Mouse (Mus musculus) midbrain, postnatal 0 days (tissue): ENCODE data around the gene Smg6. TPM values are rescaled to one million over a fixed set of nuclear protein-coding genes. Genes with fewer than 3 reads are reported as not detected.

Experiments
- ATAC-seq: fragments of 200-750 bp; cut with Nextera tagmentation; 2 replicates; pipeline ENCODE4 v1.8.0; 2017; ENCODE audit warnings: moderate number of reproducible peaks, mild to moderate bottlenecking, moderate TSS enrichment, moderate library complexity; ENCODE audit not compliant: low FRiP score
- DNase-seq: peaks from one replicate; pipeline ENCODE4 v3.0.0-alpha.2; 2015; ENCODE audit warnings: low spot score
- H3K27ac ChIP-seq: fragments of 300-500 bp; sonication (generic); 2 replicates; pipeline ENCODE4 v1.5.1; 2014; ENCODE audit warnings: low read depth, mild to moderate bottlenecking, low read length, mixed read lengths
- H3K27me3 ChIP-seq: fragments of 300-500 bp; sonication (generic); 2 replicates; pipeline ENCODE4 v1.6.1; 2014; ENCODE audit warnings: low read length, control low read depth, mixed read lengths; ENCODE audit not compliant: insufficient read depth
- H3K36me3 ChIP-seq: fragments of 300-500 bp; sonication (generic); 2 replicates; pipeline ENCODE4 v1.6.1; 2014; ENCODE audit warnings: low read length, control low read depth, mixed read lengths; ENCODE audit not compliant: insufficient read depth
- H3K4me1 ChIP-seq: fragments of 300-500 bp; sonication (generic); 2 replicates; pipeline ENCODE4 v1.6.1; 2014; ENCODE audit warnings: mild to moderate bottlenecking, control low read depth, antibody characterized with exemption, low read length, mixed read lengths; ENCODE audit not compliant: insufficient read depth
- H3K4me2 ChIP-seq: fragments of 300-500 bp; sonication (generic); 2 replicates; pipeline ENCODE4 v1.6.1; 2014; ENCODE audit warnings: low read depth, mild to moderate bottlenecking, low read length, mixed read lengths; ENCODE audit not compliant: poor library complexity, severe bottlenecking
- H3K4me3 ChIP-seq: fragments of 300-500 bp; sonication (generic); 2 replicates; pipeline ENCODE4 v1.5.1; 2014; ENCODE audit warnings: low read depth, mild to moderate bottlenecking, low read length, moderate library complexity
- H3K9ac ChIP-seq: fragments of 300-500 bp; sonication (generic); replicated peaks from 2 replicates; pipeline ENCODE4 v1.6.1; 2014; ENCODE audit warnings: mild to moderate bottlenecking, low read length, moderate library complexity, mixed read lengths; ENCODE audit not compliant: poor library complexity, severe bottlenecking
- H3K9me3 ChIP-seq: fragments of 300-500 bp; sonication (generic); 2 replicates; pipeline ENCODE4 v1.6.1; 2016; ENCODE audit warnings: low read length, control low read depth
- CTCF ChIP-seq: IDR thresholded peaks from 2 replicates; pipeline ENCODE4 v1.5.1; 2016; ENCODE audit warnings: antibody characterized with exemption, mild to moderate bottlenecking
- WGBS: fragments of 180-500 bp; shearing (Covaris S2); extraction: QIAGEN DNeasy Blood & Tissue Kit; methylation state at CpG from one replicate; pipeline ENCODE4 v1.1.7; 2014; 5-methylcytosine and 5-hydroxymethylcytosine counted together
- polyA plus RNA-seq: library from polyadenylated mRNA; unstranded; fragments of >200 nt; fragmentation: Nextera tagmentation; extraction: Ambion mirVana; gene quantifications from 2 replicates; pipeline ENCODE4 v1.2.1, GENCODE M21; 2015
- total RNA-seq: library from RNA; depleted of rRNA; stranded (reverse); fragments of >200 nt; gene quantifications from 2 replicates; pipeline ENCODE4 v1.2.3, GENCODE M21; 2014

The Smg6 gene
- total and polyA plus RNA-seq, 2 experiments from 2014 or later, result 11.9 to 27.7 TPM

DNA sequence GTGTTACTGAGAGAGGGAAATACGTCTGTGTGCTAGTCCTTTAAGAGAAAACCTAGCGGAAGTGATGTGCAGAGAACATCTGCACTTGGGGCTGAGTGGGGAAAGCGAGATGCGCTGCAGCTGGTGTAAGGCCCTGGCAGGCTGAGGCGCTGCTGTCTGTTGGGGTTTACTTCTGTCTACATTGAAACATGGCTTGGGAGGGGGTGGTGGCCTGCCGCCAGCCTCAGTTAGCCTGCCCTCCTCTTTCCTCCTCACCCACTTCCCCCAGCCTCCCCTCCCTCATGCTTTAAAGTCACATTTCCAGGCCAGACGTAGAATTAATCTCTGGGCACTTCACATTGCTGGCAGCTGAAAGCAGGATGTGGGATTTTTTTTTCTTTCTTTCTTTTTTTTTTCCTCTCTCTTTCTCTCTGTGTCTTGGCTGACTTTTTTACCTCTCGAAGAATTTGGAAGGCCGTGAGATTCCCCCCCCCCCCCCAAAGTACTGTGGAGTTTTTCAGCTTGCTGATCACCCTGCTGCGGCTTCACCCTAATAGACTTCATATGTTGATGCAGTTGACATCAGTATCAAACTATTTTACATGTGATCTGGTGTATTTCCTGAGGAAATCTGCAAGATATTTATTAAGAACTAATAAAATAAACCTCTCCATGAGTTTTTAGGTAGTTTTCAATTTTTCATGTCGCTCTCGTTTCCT lies 87.5 kb downstream of the Smg6 start:
- no peaks in the 10 kb centered on the region for H3K9me3 ChIP-seq
- TF ChIP-seq CTCF, result no peak; the same call in 1 of the 2 replicates
- no peak overlapping the region for H3K4me3 ChIP-seq
- DNase-seq (peak; percentile 64), ATAC-seq (no peak)
- H3K4me1 ChIP-seq, result no peaks in the 10 kb centered on the region; the same call in 1 of the 2 replicates
- peak overlapping the region; percentile 52 for H3K27ac ChIP-seq
- peak overlapping the region; percentile 23 for H3K4me2 ChIP-seq
- H3K27me3 ChIP-seq, result no peaks in the 10 kb centered on the region
- no peaks in the 10 kb centered on the region for H3K36me3 ChIP-seq
- WGBS, result 35% methylated on average over 11 of the region's 12 CpGs
- no peak overlapping the region for H3K9ac ChIP-seq

DNA sequence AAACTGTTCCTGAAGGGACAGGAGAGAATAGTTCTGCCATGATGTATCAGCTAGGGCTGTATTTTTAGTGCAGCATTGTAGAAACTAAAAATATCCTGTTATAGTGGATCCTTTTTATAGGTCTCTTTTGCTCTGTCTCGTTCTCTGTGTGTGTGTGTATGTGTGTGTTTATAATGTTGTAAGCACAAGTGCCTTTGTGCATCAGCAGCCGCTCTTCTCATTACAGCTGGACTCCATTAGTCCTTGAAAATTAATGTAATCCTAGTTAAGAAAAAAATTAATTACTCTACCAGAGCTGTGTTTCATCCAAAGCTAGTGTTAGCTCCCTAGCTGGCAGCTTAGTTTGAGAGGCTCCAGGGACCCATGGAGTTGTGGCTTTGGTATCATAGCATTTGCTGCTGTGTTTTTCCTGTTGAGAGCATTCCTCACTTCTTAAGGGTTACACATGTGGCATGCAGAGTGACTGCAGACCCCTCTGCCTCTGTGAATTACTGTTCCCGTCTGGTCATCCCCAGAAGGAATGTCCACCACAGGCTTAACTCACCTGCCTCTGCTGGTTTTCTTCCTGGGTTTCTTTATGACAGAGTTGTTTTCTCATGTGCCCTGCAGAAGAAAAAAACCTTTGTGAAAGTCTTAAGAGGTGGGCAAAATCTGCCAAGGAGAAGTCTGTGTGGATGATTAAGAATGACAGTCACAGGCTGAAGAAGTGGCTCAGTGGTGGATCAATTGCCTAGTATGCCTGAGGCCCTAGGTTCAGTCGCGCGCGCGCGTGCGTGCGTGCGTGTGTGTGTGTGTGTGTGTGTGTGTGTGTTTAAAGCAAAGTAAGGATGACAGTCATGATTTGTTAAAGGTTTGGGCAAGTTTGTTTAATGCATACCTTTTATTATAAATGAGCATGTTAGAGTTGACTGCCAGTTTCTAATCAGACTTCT lies 88.4 kb downstream of the Smg6 start:
- Histone ChIP-seq H3K9ac (no peak overlapping the region), H3K4me3 (no peak overlapping the region), H3K4me1 (no peaks in the 10 kb centered on the region; the same call in 1 of the 2 replicates), H3K27me3 (no peaks in the 10 kb centered on the region), H3K27ac (peak overlapping the region; percentile 52), H3K4me2 (no peak overlapping the region), H3K36me3 (no peaks in the 10 kb centered on the region), H3K9me3 (no peaks in the 10 kb centered on the region)
- DNase-seq, result peak; percentile 10
- ATAC-seq, result no peak
- WGBS, result 52% methylated on average over 12 of the region's 12 CpGs
- no peak for TF ChIP-seq CTCF

DNA sequence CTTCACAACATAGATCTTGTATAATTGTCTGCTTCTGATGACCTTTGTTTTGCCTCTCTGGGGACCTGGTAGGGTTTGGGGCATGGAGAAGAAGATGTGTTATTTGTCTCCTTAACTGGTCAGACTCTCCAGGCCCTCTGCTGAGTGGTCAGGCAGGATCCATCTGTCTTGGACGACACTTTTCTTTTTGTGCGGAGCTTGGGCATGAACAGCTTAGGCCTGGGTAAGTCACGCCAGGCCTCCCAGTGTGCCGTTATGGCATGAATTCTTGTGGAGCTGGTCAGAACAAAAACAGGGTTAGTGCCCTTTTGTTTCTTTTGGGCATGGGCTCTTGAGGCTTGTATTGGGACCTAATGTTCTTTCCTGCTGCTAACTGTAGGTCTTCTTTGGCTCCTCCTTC lies 89.2 kb downstream of the Smg6 start:
- TF ChIP-seq CTCF, result no peak
- H3K4me1 ChIP-seq, result no peaks in the 10 kb centered on the region; the same call in 1 of the 2 replicates
- no peak overlapping the region for H3K4me3 ChIP-seq
- WGBS, result 43% methylated on average over 4 of the region's 4 CpGs
- H3K27ac ChIP-seq, result 0 out of 2 replicates have a peak overlapping the region, but pooled peaks have one; percentile 52
- DNase-seq, result peak; percentile 14
- no peaks in the 10 kb centered on the region for H3K27me3 ChIP-seq
- no peak overlapping the region for H3K4me2 ChIP-seq
- no peaks in the 10 kb centered on the region for H3K36me3 ChIP-seq
- ATAC-seq, result no peak
- no peaks in the 10 kb centered on the region for H3K9me3 ChIP-seq
- H3K9ac ChIP-seq, result no peak overlapping the region; the same call in 1 of the 2 replicates

DNA sequence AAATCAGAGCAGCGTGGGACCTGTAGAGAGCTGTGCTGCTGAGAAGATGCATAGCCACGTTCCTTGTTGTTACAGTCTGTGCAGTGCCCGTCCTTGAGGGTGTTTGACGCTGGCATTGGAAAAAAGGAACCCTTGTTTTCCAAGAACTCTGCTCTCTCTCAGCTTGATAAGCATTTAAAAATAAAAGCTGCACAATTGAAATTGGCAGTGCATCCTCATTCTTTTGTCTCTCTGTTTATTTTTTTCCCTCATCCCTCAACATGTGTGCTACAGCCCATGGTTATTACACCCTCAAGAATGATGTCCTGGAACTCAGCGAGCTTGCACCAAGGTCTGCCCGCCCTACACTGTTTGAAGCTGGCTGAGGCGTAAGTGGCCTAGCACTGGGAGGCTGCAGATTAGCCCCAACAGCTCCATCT lies 89.8 kb downstream of the Smg6 start:
- TF ChIP-seq CTCF, result no peak
- H3K4me1 ChIP-seq, result no peaks in the 10 kb centered on the region; the same call in 1 of the 2 replicates
- no peak overlapping the region for H3K9ac ChIP-seq
- H3K4me3 ChIP-seq, result no peak overlapping the region
- no peak overlapping the region for H3K4me2 ChIP-seq
- 48% methylated on average over 7 of the region's 7 CpGs for WGBS
- DNase-seq (peak; percentile 15), ATAC-seq (no peak)
- no peaks in the 10 kb centered on the region for H3K27me3 ChIP-seq
- peak overlapping the region; percentile 4; the same call in 1 of the 2 replicates for H3K27ac ChIP-seq
- H3K9me3 ChIP-seq, result no peaks in the 10 kb centered on the region
- H3K36me3 ChIP-seq, result no peaks in the 10 kb centered on the region

DNA sequence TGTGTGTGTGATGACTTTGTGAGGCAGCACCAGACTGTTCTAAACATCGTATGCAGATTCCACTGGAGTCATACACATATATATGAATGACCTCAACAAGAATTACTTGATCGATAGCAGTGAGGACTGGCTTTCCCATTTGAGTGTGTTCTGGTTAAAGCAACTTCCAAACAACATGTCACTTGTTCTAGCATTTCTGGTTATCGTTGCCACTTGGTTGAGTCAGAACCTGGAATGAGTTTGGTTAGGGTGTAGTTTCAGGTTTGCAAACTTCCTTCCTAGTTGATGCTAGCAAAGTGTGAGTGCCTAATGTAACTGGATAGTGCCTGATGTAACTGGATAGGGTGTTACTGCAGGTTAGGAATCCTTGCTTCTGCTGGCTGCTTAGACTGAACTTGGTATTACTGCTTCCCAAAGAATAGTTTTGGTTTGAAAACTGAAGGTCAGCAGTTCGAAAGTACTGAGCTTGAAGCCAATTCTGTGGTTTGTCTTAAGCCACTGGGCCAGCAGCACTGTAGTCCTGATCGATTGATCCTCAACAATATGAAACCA lies 90.8 kb downstream of the Smg6 start:
- no peak for ATAC-seq
- Histone ChIP-seq H3K9me3 (no peaks in the 10 kb centered on the region), H3K9ac (no peak overlapping the region), H3K4me2 (no peak overlapping the region), H3K27ac (no peak overlapping the region), H3K27me3 (no peaks in the 10 kb centered on the region), H3K36me3 (no peaks in the 10 kb centered on the region), H3K4me1 (no peaks in the 10 kb centered on the region; the same call in 1 of the 2 replicates), H3K4me3 (no peak overlapping the region)
- no peak for DNase-seq
- 87% methylated on average over 5 of the region's 5 CpGs for WGBS
- TF ChIP-seq CTCF, result no peak
